11 mouse cellular contexts compared by ENCODE assay signal in genomic region chr15:79392527-79392926, GRCm38 (mm10). TPM values are rescaled to one million over a fixed set of nuclear protein-coding genes. Genes with fewer than 3 reads are reported as not detected.
A peak's percentile ranks its signal among the peaks of the same experiment; 100 is the strongest.
DNase-seq lines count a peak whose midpoint lies in the region; ATAC-seq and TF ChIP-seq lines count a peak whose summit lies in the region.
"Had no signal": no experiment of that assay in that cellular context is flagged by ENCODE, and none has a peak within 500 bp of the region (broad histone marks: within the 10 kb centered on the region; RNA-seq: fewer than 3 reads in every experiment).

No protein-coding gene starts in this region.

- 91% methylated on average over 5 of the region's 5 CpGs for WGBS in forebrain, embryonic 10.5 days
- WGBS in forebrain, postnatal 0 days: 93% methylated on average over 5 of the region's 5 CpGs
- WGBS in hindbrain, embryonic 10.5 days: 89% methylated on average over 5 of the region's 5 CpGs
- WGBS in hindbrain, embryonic 14.5 days: 90% methylated on average over 5 of the region's 5 CpGs
- WGBS in lung, embryonic 16.5 days: 58% methylated on average over 5 of the region's 5 CpGs

- no peak for DNase-seq in forebrain, embryonic 10.5 days (ENCODE audit: extremely low spot score, low spot score)
- DNase-seq in forebrain, postnatal 0 days: no peak
- no peak for DNase-seq in hindbrain, embryonic 10.5 days (ENCODE audit: low spot score)
- DNase-seq in hindbrain, embryonic 14.5 days (ENCODE audit: low spot score): no peak
- no peak for DNase-seq in lung, postnatal 14 days
- DNase-seq: adrenal gland, postnatal 14 days had no signal

- no peak for ATAC-seq in forebrain, postnatal 0 days
- ATAC-seq in hindbrain, embryonic 14.5 days (ENCODE audit: low FRiP score): no peak
- no peak for ATAC-seq in lung, embryonic 16.5 days (ENCODE audit: low read depth)
- ATAC-seq in monocyte, adult 5-6 weeks (replicated peaks; ENCODE audit: insufficient number of reproducible peaks, low FRiP score, low TSS enrichment, poor library complexity, severe bottlenecking): no peak

- H3K9me3 ChIP-seq in forebrain, embryonic 10.5 days: no peaks in the 10 kb centered on the region
- no peaks in the 10 kb centered on the region for H3K9me3 ChIP-seq in forebrain, postnatal 0 days (ENCODE audit: low read length)
- H3K9me3 ChIP-seq in hindbrain, embryonic 10.5 days: no peaks in the 10 kb centered on the region
- no peaks in the 10 kb centered on the region for H3K9me3 ChIP-seq in hindbrain, embryonic 14.5 days (ENCODE audit: control insufficient read depth, low read length)
- H3K9me3 ChIP-seq in lung, embryonic 16.5 days (ENCODE audit: control insufficient read depth, low read length): no peaks in the 10 kb centered on the region
- H3K9me3 ChIP-seq: megakaryocyte, embryonic 14.5 days had no signal

- H3K27me3 ChIP-seq in forebrain, embryonic 10.5 days (ENCODE audit: poor library complexity, severe bottlenecking): no peaks in the 10 kb centered on the region
- no peaks in the 10 kb centered on the region for H3K27me3 ChIP-seq in forebrain, postnatal 0 days (ENCODE audit: insufficient read depth, low read length)
- H3K27me3 ChIP-seq in hindbrain, embryonic 10.5 days (ENCODE audit: insufficient read depth, poor library complexity, severe bottlenecking): no peaks in the 10 kb centered on the region
- no peaks in the 10 kb centered on the region for H3K27me3 ChIP-seq in hindbrain, embryonic 14.5 days (ENCODE audit: control insufficient read depth, insufficient read depth, low read length)
- H3K27me3 ChIP-seq in lung, embryonic 16.5 days (ENCODE audit: control insufficient read depth, insufficient read depth, low read depth, low read length): no peaks in the 10 kb centered on the region
- H3K27me3 ChIP-seq in myocyte (ENCODE audit: control insufficient read depth, insufficient read depth, insufficient read length): no peaks in the 10 kb centered on the region
- H3K27me3 ChIP-seq: megakaryocyte, embryonic 14.5 days had no signal

- 0 out of 2 replicates have a peak overlapping the region, but pooled peaks have one; percentile 56 for H3K27ac ChIP-seq in forebrain, embryonic 10.5 days
- H3K27ac ChIP-seq in forebrain, postnatal 0 days (ENCODE audit: low read depth, low read length): no peak overlapping the region
- H3K27ac ChIP-seq in hindbrain, embryonic 10.5 days: peak overlapping the region; percentile 54; the same call in 1 of the 2 replicates
- no peak overlapping the region for H3K27ac ChIP-seq in hindbrain, embryonic 14.5 days
- peak overlapping the region; percentile 65 for H3K27ac ChIP-seq in lung, embryonic 16.5 days (ENCODE audit: low read length)

- no peak overlapping the region for H3K4me3 ChIP-seq in forebrain, embryonic 10.5 days
- no peak overlapping the region for H3K4me3 ChIP-seq in forebrain, postnatal 0 days (ENCODE audit: low read depth, low read length)
- H3K4me3 ChIP-seq in hindbrain, embryonic 10.5 days: no peak overlapping the region
- no peak overlapping the region for H3K4me3 ChIP-seq in hindbrain, embryonic 14.5 days (replicated peaks; ENCODE audit: low read length)
- H3K4me3 ChIP-seq in lung, embryonic 16.5 days (ENCODE audit: low read length): no peak overlapping the region
- no peak overlapping the region for H3K4me3 ChIP-seq in myocyte
- H3K4me3 ChIP-seq: layer of hippocampus, adult 2 months had no signal

- peaks cover 41% of the 10 kb centered on the region for H3K79me2 ChIP-seq in myocyte (ENCODE audit: control insufficient read depth, insufficient read depth)

- peaks cover 48% of the 10 kb centered on the region for H3K4me1 ChIP-seq in forebrain, embryonic 10.5 days
- H3K4me1 ChIP-seq in forebrain, postnatal 0 days (ENCODE audit: insufficient read depth): no peaks in the 10 kb centered on the region; the same call in 1 of the 2 replicates
- H3K4me1 ChIP-seq in hindbrain, embryonic 10.5 days (replicated peaks): peaks cover 70% of the 10 kb centered on the region
- H3K4me1 ChIP-seq in hindbrain, embryonic 14.5 days (replicated peaks; ENCODE audit: control insufficient read depth, insufficient read depth, low read length): peaks cover 18% of the 10 kb centered on the region; the same call in 1 of the 2 replicates
- peaks cover 87% of the 10 kb centered on the region for H3K4me1 ChIP-seq in lung, embryonic 16.5 days (replicated peaks; ENCODE audit: control insufficient read depth, insufficient read depth, low read length)

- TF ChIP-seq CTCF in forebrain, postnatal 0 days (IDR thresholded peaks at IDR 0.05; ENCODE audit: low read depth): no peak

- H3K36me3 ChIP-seq in forebrain, embryonic 10.5 days (replicated peaks): peaks cover 17% of the 10 kb centered on the region
- no peaks in the 10 kb centered on the region; the same call in 1 of the 2 replicates for H3K36me3 ChIP-seq in forebrain, postnatal 0 days (ENCODE audit: insufficient read depth)
- peaks cover 20% of the 10 kb centered on the region for H3K36me3 ChIP-seq in hindbrain, embryonic 10.5 days
- 0 out of 2 replicates have a peak, but pooled peaks cover 6% of the 10 kb centered on the region for H3K36me3 ChIP-seq in hindbrain, embryonic 14.5 days (replicated peaks; ENCODE audit: control insufficient read depth, insufficient read depth)
- no peaks in the 10 kb centered on the region for H3K36me3 ChIP-seq in lung, embryonic 16.5 days (ENCODE audit: control insufficient read depth, insufficient read depth, low read length)
- H3K36me3 ChIP-seq in myocyte (ENCODE audit: control insufficient read depth, insufficient read depth): no peaks in the 10 kb centered on the region

- no peak overlapping the region for H3K4me2 ChIP-seq in forebrain, postnatal 0 days (ENCODE audit: low read depth)
- H3K4me2 ChIP-seq in hindbrain, embryonic 14.5 days (replicated peaks): no peak overlapping the region
- no peak overlapping the region for H3K4me2 ChIP-seq in lung, embryonic 16.5 days (ENCODE audit: low read depth, low read length)
- peak overlapping the region; percentile 62 for H3K4me2 ChIP-seq in myocyte (ENCODE audit: low read depth)

- H3ac ChIP-seq in myocyte (ENCODE audit: control insufficient read depth, insufficient read length): no peak overlapping the region

- no peak for TF ChIP-seq POLR2A in myocyte (IDR thresholded peaks at IDR 0.05; ENCODE audit: insufficient read length, low read depth)

- H3K9ac ChIP-seq in forebrain, postnatal 0 days: no peak overlapping the region
- H3K9ac ChIP-seq in hindbrain, embryonic 14.5 days: no peak overlapping the region
- no peak overlapping the region; the same call in 1 of the 2 replicates for H3K9ac ChIP-seq in lung, embryonic 16.5 days (ENCODE audit: low read length)

TF ChIP-seq in myocyte, 11 proteins besides CTCF, POLR2A, EP300 and RAD21:
- TF ChIP-seq SRF (IDR thresholded peaks at IDR 0.05; ENCODE audit: control insufficient read depth, insufficient read length, low read depth): no peak
- TF ChIP-seq MAX (IDR thresholded peaks at IDR 0.05; ENCODE audit: low read depth): no peak
- TF ChIP-seq USF1 (IDR thresholded peaks at IDR 0.05; ENCODE audit: low read depth): no peak
- TF ChIP-seq MYOG (IDR thresholded peaks at IDR 0.05; ENCODE audit: control insufficient read depth in 1 of 3, insufficient read depth in 1 of 3, insufficient read length in 2 of 3, low read depth in 2 of 3): no peak
- no peak for TF ChIP-seq MYOD1 (IDR thresholded peaks at IDR 0.05; ENCODE audit: control insufficient read depth in 1 of 3, insufficient read length in 2 of 3, low read depth in 2 of 3)
- TF ChIP-seq TCF3 (IDR thresholded peaks at IDR 0.05; ENCODE audit: insufficient read length, low read depth): no peak
- TF ChIP-seq TCF12 (IDR thresholded peaks at IDR 0.05; ENCODE audit: insufficient read depth, poor library complexity, severe bottlenecking): no peak
- no peak for TF ChIP-seq E2F4 (IDR thresholded peaks at IDR 0.05; ENCODE audit: insufficient read depth)
- TF ChIP-seq REST (IDR thresholded peaks at IDR 0.05; ENCODE audit: insufficient read depth, insufficient read length): no peak
- TF ChIP-seq POLR2AphosphoS2 (IDR thresholded peaks at IDR 0.05; ENCODE audit: insufficient read length, low read depth): no peak
- no peak for TF ChIP-seq CEBPB (IDR thresholded peaks at IDR 0.05; ENCODE audit: insufficient read depth, poor library complexity, severe bottlenecking)

RNA-seq across cellular contexts. Expression of gene Tmem184b, which starts 10.8 kb away (rescaled TPM):
- polyA plus RNA-seq in forebrain, embryonic 10.5 days (2016; fragmentation: Nextera tagmentation; extraction: Ambion mirVana): 50.0 and 56.1 TPM in 2 replicates
- 32.0 and 41.9 TPM in 2 replicates for total RNA-seq in forebrain, postnatal 0 days (2014; rRNA removed)
- polyA plus RNA-seq in forebrain, postnatal 0 days (2015; fragmentation: Nextera tagmentation; extraction: Ambion mirVana): 22.9 and 30.3 TPM in 2 replicates
- 54.8 and 56.2 TPM in 2 replicates for polyA plus RNA-seq in hindbrain, embryonic 10.5 days (2016; fragmentation: Nextera tagmentation; extraction: Ambion mirVana)
- polyA plus RNA-seq in hindbrain, embryonic 14.5 days (2014; fragmentation: Nextera tagmentation; extraction: Ambion mirVana): 39.9 and 40.0 TPM in 2 replicates
- polyA plus RNA-seq in lung, embryonic 16.5 days (2015; fragmentation: Nextera tagmentation; extraction: Ambion mirVana): 71.1 and 78.2 TPM in 2 replicates
- polyA plus RNA-seq in myocyte (2012; fragmentation: generic; extraction: Trizol): 110 TPM
- 10.6 to 25.9 TPM (median 19.9 TPM) in 3 replicates for total RNA-seq in monocyte, adult 5-6 weeks (2017)

RNA-seq across cellular contexts. Expression of gene Maff, which starts 46.1 kb away (rescaled TPM):
- polyA plus RNA-seq in forebrain, embryonic 10.5 days (2016; fragmentation: Nextera tagmentation; extraction: Ambion mirVana): 1.5 and 1.6 TPM in 2 replicates
- total RNA-seq in forebrain, postnatal 0 days (2014; rRNA removed): 2.5 and 3.0 TPM in 2 replicates
- polyA plus RNA-seq in forebrain, postnatal 0 days (2015; fragmentation: Nextera tagmentation; extraction: Ambion mirVana): 0.74 and 1.1 TPM in 2 replicates
- 0.97 and 1.1 TPM in 2 replicates for polyA plus RNA-seq in hindbrain, embryonic 10.5 days (2016; fragmentation: Nextera tagmentation; extraction: Ambion mirVana)
- 1.1 TPM in 2 replicates for polyA plus RNA-seq in hindbrain, embryonic 14.5 days (2014; fragmentation: Nextera tagmentation; extraction: Ambion mirVana)
- polyA plus RNA-seq in lung, embryonic 16.5 days (2015; fragmentation: Nextera tagmentation; extraction: Ambion mirVana): 5.2 and 6.5 TPM in 2 replicates
- polyA plus RNA-seq in myocyte (2012; fragmentation: generic; extraction: Trizol): 15.6 TPM
- total RNA-seq in monocyte, adult 5-6 weeks (2017): 9.8 to 14.5 TPM (median 10.4 TPM) in 3 replicates

Comparison
In these comparisons a context has a peak if more than half of its experiments do, and no peak if none do; other contexts are left out.
1. H3K27ac ChIP-seq: peak in forebrain, embryonic 10.5 days (single experiment), hindbrain, embryonic 10.5 days (single experiment) and lung, embryonic 16.5 days (single experiment); none in forebrain, postnatal 0 days (single experiment) and hindbrain, embryonic 14.5 days (single experiment).